Mouse (Mus musculus) heart, adult 8-10 months (tissue): ENCODE results near the gene Gnb1l. TPM values are rescaled to one million over a fixed set of nuclear protein-coding genes. Genes with fewer than 3 reads are reported as not detected.

Source experiments
- DNase-seq: peaks from one replicate; pipeline ENCODE4 v3.0.0; 2022; ENCODE audit warnings: low spot score
- total RNA-seq, 4 experiments: library from RNA; stranded (reverse); gene quantifications; 2 replicates each; pipeline ENCODE4 v1.2.4; 2022

Gnb1l gene
- 1 to 10 TPM; 4.8 to 7.4 (median 5.5) TPM for total RNA-seq

- peak; percentile 94 for DNase-seq
Observed at GRCm38 (mm10) chr16:18498558-18498990, at the start of gene Gnb1l, which contains the start of gene Rtl10. Gnb1l (plus strand) TSS chr16:18498713. Rtl10 (plus strand) TSS chr16:18498901.

- no peak for DNase-seq
Observed at GRCm38 (mm10) chr16:18449005-18449404, 49.5 kb upstream of the Gnb1l start.

- no peak for DNase-seq
Observed at GRCm38 (mm10) chr16:18451486-18452181, 46.9 kb upstream of the Gnb1l start.

- no peak for DNase-seq
Observed at GRCm38 (mm10) chr16:18452361-18452862, 46.1 kb upstream of the Gnb1l start.

- no peak for DNase-seq
Observed at GRCm38 (mm10) chr16:18453846-18454245, 44.7 kb upstream of the Gnb1l start.

- DNase-seq: no peak
Observed at GRCm38 (mm10) chr16:18455407-18455806, 43.1 kb upstream of the Gnb1l start.

- no peak for DNase-seq
Observed at GRCm38 (mm10) chr16:18458661-18459060, 39.9 kb upstream of the Gnb1l start.

- no peak for DNase-seq
Observed at GRCm38 (mm10) chr16:18459335-18459954, 39.1 kb upstream of the Gnb1l start.

- DNase-seq: peak; percentile 51
Observed at GRCm38 (mm10) chr16:18459955-18460370, 38.5 kb upstream of the Gnb1l start.

GRCm38 (mm10) chr16:18460826-18461225 is 37.7 kb upstream of the Gnb1l start:
- DNase-seq: no peak

- no peak for DNase-seq
Observed at GRCm38 (mm10) chr16:18462031-18462430, 36.5 kb upstream of the Gnb1l start.

GRCm38 (mm10) chr16:18462598-18462997 is 35.9 kb upstream of the Gnb1l start:
- peak; percentile 35 for DNase-seq

GRCm38 (mm10) chr16:18464271-18464670 is 34.2 kb upstream of the Gnb1l start:
- peak; percentile 64 for DNase-seq

- DNase-seq: no peak
Observed at GRCm38 (mm10) chr16:18470829-18471228, 27.7 kb upstream of the Gnb1l start.

- no peak for DNase-seq
Observed at GRCm38 (mm10) chr16:18471381-18471955, 27.0 kb upstream of the Gnb1l start.

- no peak for DNase-seq
Observed at GRCm38 (mm10) chr16:18471976-18472375, 26.5 kb upstream of the Gnb1l start.

GRCm38 (mm10) chr16:18472416-18472815 is 26.1 kb upstream of the Gnb1l start:
- DNase-seq: no peak

- DNase-seq: no peak
Observed at GRCm38 (mm10) chr16:18472976-18473375, 25.5 kb upstream of the Gnb1l start.

GRCm38 (mm10) chr16:18474021-18474420 is 24.5 kb upstream of the Gnb1l start:
- no peak for DNase-seq

GRCm38 (mm10) chr16:18477996-18478395 is 20.5 kb upstream of the Gnb1l start:
- DNase-seq: no peak

GRCm38 (mm10) chr16:18479667-18480066 is 18.8 kb upstream of the Gnb1l start:
- DNase-seq: no peak

GRCm38 (mm10) chr16:18480933-18481485 is 17.5 kb upstream of the Gnb1l start:
- no peak for DNase-seq
